Mouse (Mus musculus) retina, adult 2 months (tissue): ENCODE measurements around the gene Ttll5.

Experiments
- DNase-seq: peaks from one replicate; pipeline ENCODE4 v3.0.0-alpha.2; 2012; ENCODE audit warnings: low read depth, low spot score

Ttll5 gene

DNA sequence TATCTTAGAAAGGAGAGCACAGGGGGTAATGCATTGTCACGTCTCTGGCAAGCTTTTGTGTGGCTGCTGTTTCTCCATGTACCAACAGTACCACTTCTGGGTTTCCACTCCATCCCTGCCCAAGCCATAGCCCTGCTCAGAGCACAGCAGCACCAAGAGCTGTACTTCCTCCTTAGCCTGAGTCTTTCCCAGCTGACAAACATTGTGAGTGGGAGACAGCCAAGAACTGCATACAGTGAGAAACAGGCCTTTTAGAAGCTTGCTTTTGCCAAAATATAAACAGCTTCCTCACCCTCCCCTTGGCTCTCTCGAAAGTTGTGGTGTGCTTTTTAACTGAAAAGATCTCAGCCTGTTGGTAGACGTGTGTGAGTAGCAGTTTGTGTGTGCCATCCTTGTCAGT, 182.9 kb downstream of the Ttll5 start:
- no peak for DNase-seq

DNA sequence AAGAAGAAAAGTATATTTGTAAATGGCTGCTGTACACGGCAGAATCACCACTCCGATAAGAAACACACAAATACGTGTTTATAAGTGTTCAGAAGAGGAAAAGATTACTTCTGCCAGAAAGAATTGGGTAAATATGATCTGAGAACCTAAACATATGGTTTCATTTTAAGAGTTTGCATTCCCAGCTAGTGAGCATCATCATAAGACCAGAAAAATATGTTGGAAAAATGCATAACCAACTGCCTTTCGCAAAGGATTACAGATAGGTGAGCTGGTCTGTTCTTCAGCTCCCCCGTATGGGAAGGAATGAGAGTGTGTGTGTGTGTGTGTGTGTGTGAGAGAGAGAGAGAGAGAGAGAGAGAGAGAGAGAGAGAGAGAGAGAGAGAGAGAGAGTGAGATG, 186.2 kb downstream of the Ttll5 start:
- DNase-seq: no peak

DNA sequence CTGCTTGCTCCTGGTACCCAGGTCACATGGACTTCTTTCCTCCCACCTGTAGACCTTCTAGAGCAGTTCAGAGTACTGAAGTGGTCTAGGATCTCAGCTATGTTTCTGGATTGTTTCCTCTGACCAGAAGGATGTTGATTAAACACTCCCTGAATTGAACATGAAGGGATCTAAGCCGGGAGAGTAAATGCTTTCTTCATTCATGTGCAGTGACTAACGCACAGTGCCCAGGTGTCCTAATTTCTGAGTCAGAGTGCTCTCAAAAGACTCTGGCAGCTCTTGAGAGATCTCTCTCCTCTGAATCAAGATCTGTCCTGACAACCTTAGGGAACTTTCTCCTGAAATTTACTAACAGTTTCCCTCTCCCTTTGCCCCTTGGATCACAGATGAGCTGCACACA, 187.7 kb downstream of the Ttll5 start:
- DNase-seq: no peak

DNA sequence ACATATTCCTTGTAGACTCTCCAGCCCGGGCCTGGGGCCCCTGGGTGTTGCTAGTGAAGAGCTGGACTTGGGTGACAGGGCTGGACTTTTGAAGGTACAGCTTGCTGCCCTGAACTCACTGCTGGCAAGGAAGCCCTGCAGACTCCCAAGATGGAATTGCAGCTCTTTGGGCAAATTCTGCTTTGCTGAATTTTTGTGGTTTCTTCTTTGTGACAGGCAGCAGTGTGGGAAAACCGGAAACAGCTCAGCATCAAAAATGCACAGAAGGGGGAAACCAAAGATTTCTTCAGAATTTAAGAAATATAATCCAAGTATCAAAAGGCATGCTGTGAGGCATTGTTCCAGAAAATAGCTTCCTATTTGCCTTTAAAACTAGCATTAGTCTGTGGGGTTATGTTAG, 189.7 kb downstream of the Ttll5 start:
- DNase-seq: no peak

DNA sequence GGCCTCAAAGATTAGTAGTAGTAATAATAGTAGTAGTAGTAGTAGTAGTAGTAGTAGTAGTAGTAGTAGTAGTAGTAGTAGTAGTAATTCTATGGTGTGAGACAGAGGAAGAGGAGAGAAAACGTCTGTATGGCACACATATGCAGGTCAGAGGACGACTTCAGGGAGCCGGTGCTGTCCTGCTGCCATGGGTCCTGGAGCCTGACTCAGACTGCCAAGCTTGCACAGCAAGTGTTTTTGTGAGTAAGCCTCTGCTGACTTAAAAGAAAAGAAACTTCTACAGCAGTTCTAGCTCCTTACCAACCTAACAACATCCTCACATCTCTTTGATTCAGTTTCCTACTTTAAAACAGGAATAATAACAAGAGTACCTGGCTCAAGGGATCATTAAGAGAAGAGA, 190.2 kb downstream of the Ttll5 start:
- no peak for DNase-seq

DNA sequence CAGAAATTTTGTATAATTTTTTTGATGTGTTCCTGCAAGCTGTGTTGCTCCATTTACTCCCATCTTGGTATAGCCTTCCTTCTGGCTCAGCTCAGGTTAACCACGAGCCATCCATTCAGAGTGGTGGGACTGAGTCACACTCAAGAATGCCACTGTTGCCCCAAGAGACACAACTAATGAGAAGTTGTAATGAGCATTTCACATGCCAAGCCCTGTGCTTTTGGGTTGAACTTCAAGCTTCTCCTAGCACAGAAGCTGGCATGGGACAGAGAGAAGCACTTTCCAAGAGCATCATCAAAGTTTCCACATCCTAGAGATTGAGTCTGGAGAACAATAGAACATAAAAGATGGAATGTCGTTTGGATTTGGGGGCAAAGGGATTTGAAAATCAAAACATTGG, 190.7 kb downstream of the Ttll5 start:
- no peak for DNase-seq

DNA sequence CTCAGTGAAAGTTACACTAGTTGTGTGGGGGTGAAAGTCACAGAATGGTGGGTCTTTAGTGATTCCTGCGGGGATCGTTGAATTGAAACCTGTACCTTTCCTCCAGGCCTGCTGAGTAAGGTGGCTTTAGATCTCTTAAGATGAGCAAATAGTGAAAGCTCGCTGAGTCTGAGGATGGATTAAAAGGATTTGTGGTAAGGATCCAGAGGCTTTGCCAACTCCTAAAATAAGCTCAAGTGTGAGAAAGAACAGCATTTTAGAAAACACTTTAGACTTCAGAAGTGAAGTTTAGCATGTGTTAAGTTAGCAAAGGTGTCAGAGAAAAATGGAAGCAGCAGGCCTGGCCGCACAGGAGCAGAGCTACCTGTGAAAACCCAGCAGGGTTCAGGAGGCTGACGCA, 192.9 kb downstream of the Ttll5 start:
- no peak for DNase-seq

DNA sequence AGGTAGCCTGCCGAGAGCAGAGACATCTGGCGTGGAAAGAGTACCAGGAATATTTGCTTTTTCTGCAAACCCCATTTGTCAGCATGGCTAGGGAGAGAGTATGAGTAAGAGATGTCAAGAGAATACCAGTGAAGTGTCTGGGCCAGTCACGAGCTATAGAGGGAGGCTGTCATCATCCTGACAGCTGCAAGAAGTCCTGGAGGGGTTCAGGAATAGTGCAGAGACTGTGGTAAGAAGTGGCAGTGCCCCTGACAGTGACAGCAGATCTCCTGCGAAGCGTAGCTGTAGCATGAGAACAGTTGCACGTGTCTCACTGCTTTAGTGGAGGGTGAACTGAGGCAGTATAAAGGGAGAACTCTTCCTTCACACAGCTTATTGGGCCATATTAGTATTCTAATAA, 197.1 kb downstream of the Ttll5 start:
- no peak for DNase-seq

DNA sequence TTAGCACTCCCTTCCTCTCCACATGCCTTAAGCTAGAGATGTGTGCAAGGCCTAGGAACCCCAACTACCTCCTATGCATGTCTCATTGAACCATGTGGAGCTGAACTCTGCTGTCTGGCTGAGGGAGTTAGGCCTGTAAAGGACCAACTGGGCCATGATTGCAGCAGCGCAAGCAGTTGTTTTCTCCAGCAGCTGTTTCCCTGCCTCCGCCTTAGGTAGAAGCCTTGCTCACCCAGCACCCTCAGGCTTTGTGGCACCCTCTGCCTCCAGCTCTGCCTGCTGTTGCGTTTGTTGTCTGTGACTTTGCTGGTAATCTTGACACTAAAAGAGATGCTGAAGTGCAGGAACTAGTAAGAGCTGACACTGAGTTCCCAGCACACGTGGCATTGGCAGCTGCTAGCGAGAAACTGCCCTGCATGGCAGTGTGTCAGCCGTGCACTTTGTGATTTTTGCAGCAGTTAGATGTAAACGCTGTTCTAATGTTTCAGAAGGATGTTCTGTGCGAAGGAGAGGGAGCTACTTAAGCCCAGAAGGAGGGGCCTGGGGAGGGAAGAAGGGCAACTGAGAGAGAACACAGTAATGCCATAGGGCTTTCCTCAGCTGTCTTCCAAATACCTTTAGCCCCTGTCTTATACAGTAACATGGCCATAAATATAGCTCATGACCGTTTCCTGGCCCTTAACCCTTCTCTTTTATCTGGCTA, 198.0 kb downstream of the Ttll5 start:
- no peak for DNase-seq

DNA sequence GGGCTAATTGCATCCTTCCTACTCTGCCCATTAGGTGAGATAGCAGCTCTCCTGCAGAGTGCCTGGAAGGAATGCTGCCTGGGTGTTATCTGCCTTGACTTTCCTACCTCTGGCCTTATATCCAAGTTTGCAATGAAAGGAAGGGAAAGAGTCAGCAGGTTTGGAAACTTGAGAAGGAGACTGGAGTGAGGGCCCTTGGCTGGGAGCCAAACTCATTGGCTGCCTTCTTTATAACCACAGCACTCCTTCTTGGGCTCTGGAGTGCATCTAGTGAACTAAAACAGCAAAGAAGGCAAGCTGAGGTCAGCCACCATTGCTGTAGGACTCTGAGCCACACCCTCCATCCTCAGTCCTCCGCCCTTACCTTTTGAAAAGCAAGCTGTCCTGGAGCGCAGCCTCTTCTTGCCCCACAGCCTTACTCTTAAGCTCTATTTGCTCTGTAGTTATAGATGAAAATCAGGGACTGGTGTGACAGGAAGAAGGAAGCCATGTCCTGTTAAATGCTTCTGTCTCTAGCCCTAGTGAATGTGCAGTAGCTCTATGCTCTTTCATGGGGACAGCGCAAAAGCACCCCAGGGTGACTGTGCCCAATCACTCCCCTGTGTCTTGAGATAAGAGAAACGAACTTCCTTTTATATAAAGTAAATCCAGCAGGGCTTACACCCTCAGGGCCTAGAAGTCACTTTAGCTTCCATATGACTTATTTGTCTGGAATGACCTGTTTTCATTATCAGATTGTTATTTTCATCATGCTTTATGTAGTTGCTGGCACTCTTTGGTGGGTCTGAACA, 198.8 kb downstream of the Ttll5 start:
- no peak for DNase-seq

DNA sequence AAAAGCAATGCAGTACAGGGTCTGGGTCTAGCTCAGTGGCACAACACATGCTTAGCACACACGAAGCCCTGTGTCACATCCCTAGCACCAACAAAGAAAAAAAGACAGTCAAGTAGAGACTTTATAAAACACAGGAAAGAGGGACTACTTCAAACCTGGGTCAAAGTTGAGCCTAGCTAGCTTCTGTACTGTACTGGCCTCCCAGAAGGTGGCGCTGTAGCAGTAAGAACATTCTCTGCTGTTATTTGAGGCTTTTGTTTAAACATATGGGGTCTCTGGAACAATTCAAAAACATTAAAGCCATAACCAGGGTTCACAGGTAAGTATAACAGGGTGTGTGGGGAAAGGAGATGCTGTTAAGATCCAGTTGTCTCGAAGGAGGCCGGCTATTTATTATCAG, 200.0 kb downstream of the Ttll5 start:
- no peak for DNase-seq

DNA sequence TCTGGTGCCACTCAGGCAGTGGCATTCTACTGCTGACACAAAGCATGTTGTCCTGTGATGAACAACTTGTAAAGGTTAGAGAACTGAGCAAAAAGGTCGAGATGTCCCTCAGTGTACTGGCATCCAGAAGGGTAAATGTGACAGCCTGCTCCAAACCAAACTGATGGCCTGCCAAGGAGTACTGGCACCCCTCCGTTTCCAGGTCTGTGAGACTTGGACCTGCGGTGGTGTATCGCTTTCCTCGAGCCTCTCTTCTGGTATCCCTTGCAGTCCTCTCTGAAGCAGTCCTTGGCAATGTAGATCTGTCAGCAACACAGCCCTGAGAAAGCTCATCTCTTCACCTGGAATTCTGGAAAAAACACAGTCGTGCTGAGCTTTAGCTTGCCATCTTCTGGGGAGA, 201.0 kb downstream of the Ttll5 start:
- no peak for DNase-seq

DNA sequence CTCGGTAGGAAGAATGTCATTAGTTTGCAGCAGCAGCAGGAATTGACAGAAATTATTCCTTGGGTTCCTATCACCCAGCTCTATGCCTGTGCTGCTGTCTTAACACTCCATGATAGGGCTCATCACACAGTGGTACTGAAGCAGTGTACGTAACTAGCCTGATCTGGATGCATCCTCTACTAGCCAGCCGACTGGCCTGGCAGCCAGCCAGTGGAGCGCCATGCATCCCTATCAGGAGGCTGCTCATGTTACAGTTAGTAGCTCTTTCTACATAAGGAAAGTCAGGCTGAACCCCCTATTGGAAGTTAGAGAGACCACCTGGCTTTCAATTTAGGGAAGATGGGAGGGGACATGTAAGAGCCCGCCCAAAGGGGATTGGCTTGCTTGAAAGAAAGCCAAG, 202.5 kb downstream of the Ttll5 start:
- no peak for DNase-seq

DNA sequence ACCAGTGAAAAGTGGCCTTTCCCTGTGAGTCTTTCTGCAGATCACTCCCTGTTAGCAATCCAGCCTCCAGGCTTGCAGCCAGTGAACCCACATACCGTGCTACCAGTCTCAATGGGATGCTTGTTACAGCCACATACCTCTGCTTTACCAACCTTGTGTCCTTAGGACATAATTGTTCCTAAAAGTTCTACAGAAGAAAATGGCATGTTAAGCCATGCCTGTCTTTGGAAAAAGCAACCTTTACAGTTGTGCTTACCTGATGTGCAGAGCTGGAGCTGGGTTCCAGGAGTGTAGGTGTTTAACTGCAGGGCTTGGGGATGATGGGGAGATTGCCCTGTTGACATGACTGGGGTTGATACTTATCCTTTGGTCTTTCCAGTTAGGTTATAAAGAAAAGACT, 203.3 kb downstream of the Ttll5 start:
- no peak for DNase-seq

DNA sequence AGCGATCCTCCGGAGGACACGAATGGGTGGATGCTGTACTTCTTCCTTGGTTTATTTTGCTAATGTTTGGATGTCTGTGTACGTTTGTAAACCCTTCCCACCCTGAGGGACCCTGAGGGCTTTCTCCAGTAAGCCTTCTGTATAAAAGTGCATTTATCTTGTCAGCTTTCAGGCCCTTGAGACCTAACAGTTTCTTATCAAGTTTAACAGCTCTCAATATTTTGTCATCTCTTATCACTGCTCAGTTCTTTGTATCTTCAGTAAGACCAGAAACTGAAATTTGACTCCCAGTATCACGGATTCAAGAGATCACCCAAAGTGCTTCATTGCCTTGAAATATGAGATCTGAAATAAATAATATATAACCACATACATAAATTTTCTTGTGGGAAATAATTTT, 206.5 kb downstream of the Ttll5 start:
- DNase-seq: no peak

DNA sequence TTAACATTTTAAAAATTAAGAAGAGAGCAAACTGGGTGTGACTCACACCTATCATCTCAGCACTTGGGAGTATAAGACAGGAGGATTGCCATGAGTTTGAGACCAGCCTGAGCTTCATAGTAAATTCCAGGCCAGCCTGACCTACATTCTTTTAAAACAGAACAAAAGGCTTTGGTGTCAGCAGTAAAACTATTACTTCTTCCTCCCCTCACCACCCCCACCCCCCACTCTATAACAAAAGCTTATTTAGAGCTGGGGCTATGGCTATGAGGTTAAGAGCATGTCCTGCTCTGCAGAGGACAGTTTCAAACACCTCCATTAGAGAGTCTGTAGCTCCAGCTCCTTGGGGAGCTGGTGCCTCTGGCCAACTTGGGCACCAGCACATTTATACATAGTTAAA, 211.1 kb downstream of the Ttll5 start:
- DNase-seq: no peak

DNA sequence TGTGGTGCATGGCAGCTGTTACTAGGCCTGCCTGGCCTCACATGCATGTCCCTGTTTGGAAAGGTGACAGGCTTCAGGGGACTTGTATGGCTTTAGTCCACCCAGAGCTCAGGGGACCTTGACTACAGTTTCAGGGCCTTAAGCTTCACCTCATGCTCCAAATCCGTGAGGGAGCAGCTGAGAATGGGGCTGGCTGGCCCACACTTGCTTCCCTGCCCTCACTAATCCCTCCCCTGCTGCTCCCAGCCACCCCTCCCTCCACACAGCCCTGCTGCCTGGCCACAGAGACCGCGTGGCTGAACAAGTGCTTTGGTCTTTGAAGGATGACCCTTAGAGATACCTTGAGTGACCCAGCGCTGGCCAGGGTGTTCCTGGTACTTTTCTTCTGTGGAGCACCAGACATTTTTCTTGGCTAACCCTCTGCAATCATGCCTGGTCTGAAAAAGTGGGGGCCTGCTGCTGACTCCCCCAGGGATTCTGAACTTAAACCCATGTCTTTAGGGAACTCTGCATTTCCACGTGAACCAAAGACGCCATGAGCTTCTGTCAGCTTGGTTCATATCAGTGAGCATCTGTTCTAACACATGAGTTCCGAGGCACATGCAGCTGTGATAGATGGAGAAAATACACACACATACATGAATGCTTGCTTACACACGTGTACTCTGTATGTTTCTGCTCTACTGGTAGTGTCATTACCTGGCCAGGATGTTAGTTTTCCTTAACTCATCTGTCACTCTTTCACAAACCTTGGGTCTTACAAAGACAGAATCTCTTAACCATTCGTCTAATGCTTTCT, 212.1 kb downstream of the Ttll5 start:
- peak; percentile 23 for DNase-seq

DNA sequence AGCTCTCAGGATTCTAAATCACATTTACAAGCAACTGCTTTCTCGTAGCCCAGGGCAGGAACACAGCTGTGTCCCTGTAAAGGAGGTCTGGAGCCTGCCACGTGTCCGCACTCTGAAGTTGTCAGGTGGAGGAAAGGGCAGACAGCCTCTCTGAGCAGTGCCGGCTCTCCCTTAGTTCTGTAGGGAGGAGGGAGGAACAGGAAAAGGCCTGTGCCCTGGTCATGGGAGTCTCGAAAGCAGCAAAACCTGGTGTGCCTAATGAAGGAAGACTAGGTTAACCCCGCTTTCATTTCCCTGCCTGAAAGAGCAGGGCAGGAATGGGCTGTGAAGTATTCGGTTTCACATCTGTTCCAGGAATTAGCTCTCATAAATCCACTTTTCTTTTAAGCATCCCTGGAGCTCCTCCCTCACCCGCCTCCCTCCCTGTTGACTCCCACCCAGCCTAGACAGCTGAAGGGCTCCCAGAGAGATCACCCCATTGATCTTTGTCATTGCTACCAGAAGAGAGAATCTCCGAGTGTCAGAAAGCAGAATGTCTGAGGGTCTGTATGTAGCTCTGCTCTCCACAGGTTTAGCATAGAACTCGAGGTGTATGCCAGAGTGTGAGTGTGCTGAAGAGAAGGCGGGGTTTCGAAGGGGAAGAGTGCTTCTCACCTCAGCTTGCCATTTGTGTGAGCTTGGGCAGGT, 212.9 kb downstream of the Ttll5 start:
- no peak for DNase-seq

DNA sequence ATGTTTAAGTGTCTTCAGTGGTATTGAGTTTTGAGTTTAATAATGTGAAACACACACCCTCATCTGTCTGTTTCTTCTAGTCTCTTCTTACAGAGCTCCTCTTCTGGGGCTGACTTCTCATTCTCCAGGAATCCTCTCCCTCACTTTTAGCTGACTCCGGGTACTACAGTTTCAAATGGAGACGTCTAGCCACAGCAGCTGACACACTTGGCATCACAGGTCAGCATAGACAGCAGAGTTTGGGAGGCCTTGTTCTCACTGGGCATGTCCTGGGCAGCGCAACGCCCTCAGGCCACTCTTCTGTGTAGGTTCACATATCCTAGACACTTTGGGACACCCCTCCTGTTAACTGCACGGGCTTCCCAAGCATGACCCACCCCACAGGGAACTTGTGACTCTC, 214.6 kb downstream of the Ttll5 start:
- DNase-seq: no peak

DNA sequence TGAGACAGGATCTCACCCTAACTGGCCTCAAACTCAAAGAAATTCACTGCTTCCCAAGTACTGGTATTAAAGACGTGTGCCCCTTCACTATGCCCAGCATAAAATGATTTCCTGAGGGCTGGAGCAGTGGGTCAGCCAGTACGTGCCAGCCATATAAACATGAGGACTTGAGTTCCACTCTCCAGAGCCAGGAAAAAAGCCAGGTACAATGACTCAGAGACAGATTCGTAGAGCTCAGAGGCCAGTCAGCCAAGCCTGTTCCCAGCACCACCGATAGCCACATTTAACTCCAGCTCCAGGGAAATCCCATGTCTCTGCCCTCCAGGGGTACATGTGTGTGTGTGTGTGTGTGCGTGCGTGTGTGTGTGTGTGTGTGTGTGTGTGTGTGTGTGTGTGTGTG, 215.3 kb downstream of the Ttll5 start:
- no peak for DNase-seq

DNA sequence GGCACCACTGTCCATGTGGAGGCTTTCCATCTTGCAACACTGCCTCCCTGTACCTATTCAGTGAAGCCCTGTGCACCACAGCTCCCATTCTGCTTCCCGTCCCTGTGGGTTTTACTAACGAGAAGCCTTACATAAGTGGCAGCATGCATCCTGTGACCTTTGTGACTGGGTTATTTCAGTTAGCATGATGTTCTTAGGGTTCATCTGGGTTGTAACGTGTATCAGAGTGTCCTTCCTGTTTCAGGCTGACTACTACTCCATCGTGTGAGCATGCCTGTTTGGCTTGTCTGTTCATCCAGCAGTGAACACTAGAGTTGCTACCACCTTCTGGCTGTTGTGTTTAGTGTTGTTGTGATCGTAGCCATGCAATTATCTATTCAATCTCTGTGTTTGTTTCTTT, 221.7 kb downstream of the Ttll5 start:
- no peak for DNase-seq

DNA sequence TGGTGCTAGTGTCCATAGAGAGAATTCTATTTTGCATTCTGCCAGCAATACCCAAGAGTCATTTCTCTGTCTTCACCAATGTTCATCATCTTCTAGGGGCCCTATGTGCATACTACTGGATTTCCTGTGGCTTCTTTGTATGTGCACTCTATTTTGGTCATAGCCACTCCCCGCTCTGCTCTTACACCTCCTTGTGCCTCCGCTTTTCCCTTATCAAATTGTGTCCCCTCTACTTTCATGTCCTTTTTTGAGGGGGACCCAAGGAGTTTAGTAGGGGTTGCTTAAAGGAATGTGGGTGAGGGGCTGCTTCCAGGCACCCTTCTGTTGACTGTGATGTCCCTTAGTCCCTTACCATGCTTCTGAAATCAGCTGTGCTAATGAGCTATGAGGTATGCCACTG, 222.3 kb downstream of the Ttll5 start:
- no peak for DNase-seq
